Comparison of ENCODE assay signal across 14 mouse cellular contexts in the genomic region with DNA sequence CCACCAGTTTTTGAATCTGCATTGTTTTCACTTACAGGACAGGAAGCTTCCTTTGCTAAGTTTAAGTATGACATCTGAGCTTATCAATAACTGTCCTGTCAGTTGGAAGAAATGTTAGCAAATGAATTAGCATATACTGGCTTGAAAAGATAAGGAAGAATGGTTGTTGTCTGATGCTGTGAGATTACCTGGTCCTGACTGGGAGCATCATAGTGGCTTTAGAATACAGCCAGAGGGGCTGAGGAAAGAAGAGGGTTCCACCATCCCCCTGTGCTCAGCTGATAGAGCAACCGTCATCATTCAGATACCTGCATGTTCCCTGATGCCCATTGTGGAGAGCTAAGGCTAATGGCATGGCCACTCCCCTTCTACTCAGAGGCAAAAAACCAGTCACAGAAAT.
DNase-seq lines count a peak whose midpoint lies in the region; ATAC-seq and TF ChIP-seq lines count a peak whose summit lies in the region.
"Had no signal": no experiment of that assay in that cellular context is flagged by ENCODE, and none has a peak within 500 bp of the region (broad histone marks: within the 10 kb centered on the region; RNA-seq: fewer than 3 reads in every experiment).

No protein-coding gene starts in this region.

- WGBS in liver, embryonic 13.5 days (ENCODE audit: insufficient replicate concordance) = 30% methylated on average over 1 of the region's 1 CpGs
- WGBS in liver, postnatal 0 days (ENCODE audit: insufficient replicate concordance) = 55% methylated on average over 1 of the region's 1 CpGs

- no peaks in the 10 kb centered on the region for H3K4me1 ChIP-seq in liver, embryonic 13.5 days (replicated peaks)
- no peaks in the 10 kb centered on the region for H3K4me1 ChIP-seq in liver, postnatal 0 days (ENCODE audit: insufficient read depth)
- H3K4me1 ChIP-seq: embryonic facial prominence, embryonic 12.5 days; forebrain, embryonic 15.5 days; heart, embryonic 12.5 days; hindbrain, embryonic 15.5 days had no signal

- ATAC-seq in liver, embryonic 13.5 days (ENCODE audit: low read depth) = peak; percentile 97
- peak; percentile 55 for ATAC-seq in liver, postnatal 0 days
- ATAC-seq: forebrain, embryonic 15.5 days had no signal

- H3K9me3 ChIP-seq in liver, embryonic 13.5 days (replicated peaks) = no peaks in the 10 kb centered on the region
- no peaks in the 10 kb centered on the region for H3K9me3 ChIP-seq in liver, postnatal 0 days (ENCODE audit: low read length)
- H3K9me3 ChIP-seq: embryonic facial prominence, embryonic 12.5 days; forebrain, embryonic 15.5 days; hindbrain, embryonic 15.5 days had no signal

- H3K9ac ChIP-seq in liver, embryonic 13.5 days = no peak overlapping the region
- no peak overlapping the region for H3K9ac ChIP-seq in liver, postnatal 0 days (replicated peaks)
- H3K9ac ChIP-seq: embryonic facial prominence, embryonic 12.5 days; forebrain, embryonic 15.5 days; heart, embryonic 12.5 days; hindbrain, embryonic 15.5 days had no signal

- H3K27ac ChIP-seq in liver, embryonic 13.5 days = no peak overlapping the region
- no peak overlapping the region for H3K27ac ChIP-seq in liver, postnatal 0 days (ENCODE audit: low read depth)
- H3K27ac ChIP-seq: embryonic facial prominence, embryonic 12.5 days; forebrain, embryonic 15.5 days; hindbrain, embryonic 15.5 days had no signal

- peak; percentile 92 for TF ChIP-seq EP300 in liver, postnatal 0 days (IDR thresholded peaks at IDR 0.05; ENCODE audit: low read depth)

- DNase-seq in c-Kit-positive CD71-positive TER-119-positive erythroid progenitor cells, embryonic 14.5 days (ENCODE audit: low spot score) = peak; percentile 8
- DNase-seq in liver, embryonic 13.5 days = peak; percentile 10
- no peak for DNase-seq in liver, postnatal 0 days
- no peak for DNase-seq in heart, postnatal 4 days
- DNase-seq in gastrocnemius, adult 18-20 months (ENCODE audit: low spot score) = no peak
- DNase-seq in lung, postnatal 14 days = no peak
- DNase-seq: adrenal gland, adult 8-10 months; cerebellum, adult 8-10 months; cerebellum, postnatal 14 days; gastrocnemius, postnatal 14 days had no signal

- no peaks in the 10 kb centered on the region for H3K27me3 ChIP-seq in liver, embryonic 13.5 days
- no peaks in the 10 kb centered on the region for H3K27me3 ChIP-seq in liver, postnatal 0 days (ENCODE audit: insufficient read depth, low read length)
- H3K27me3 ChIP-seq: embryonic facial prominence, embryonic 12.5 days; forebrain, embryonic 15.5 days; heart, embryonic 12.5 days; hindbrain, embryonic 15.5 days had no signal

- TF ChIP-seq CTCF in liver, postnatal 0 days (IDR thresholded peaks at IDR 0.05; ENCODE audit: low read depth) = no peak

- no peak overlapping the region for H3K4me3 ChIP-seq in liver, embryonic 13.5 days (replicated peaks)
- H3K4me3 ChIP-seq in liver, postnatal 0 days (ENCODE audit: low read depth, low read length) = no peak overlapping the region
- H3K4me3 ChIP-seq: embryonic facial prominence, embryonic 12.5 days; forebrain, embryonic 15.5 days; heart, embryonic 12.5 days; hindbrain, embryonic 15.5 days had no signal

- H3K4me2 ChIP-seq in liver, embryonic 13.5 days = no peak overlapping the region
- H3K4me2 ChIP-seq in liver, postnatal 0 days (ENCODE audit: low read depth, low read length) = no peak overlapping the region
- H3K4me2 ChIP-seq: embryonic facial prominence, embryonic 12.5 days; forebrain, embryonic 15.5 days; heart, embryonic 12.5 days; hindbrain, embryonic 15.5 days had no signal

- no peaks in the 10 kb centered on the region for H3K36me3 ChIP-seq in liver, embryonic 13.5 days
- no peaks in the 10 kb centered on the region for H3K36me3 ChIP-seq in liver, postnatal 0 days (replicated peaks; ENCODE audit: insufficient read depth, low read length)
- H3K36me3 ChIP-seq: embryonic facial prominence, embryonic 12.5 days; forebrain, embryonic 15.5 days; heart, embryonic 12.5 days; hindbrain, embryonic 15.5 days had no signal

Comparison
In these comparisons a context has a peak if more than half of its experiments do, and no peak if none do; other contexts are left out.
1. DNase-seq: peak in c-Kit-positive CD71-positive TER-119-positive erythroid progenitor cells, embryonic 14.5 days (single experiment) and liver, embryonic 13.5 days (single experiment); none in liver, postnatal 0 days (single experiment), heart, postnatal 4 days (single experiment), gastrocnemius, adult 18-20 months (single experiment) and lung, postnatal 14 days (single experiment).